ENCODE assay signal across 8 mouse cellular contexts in the genomic region with DNA sequence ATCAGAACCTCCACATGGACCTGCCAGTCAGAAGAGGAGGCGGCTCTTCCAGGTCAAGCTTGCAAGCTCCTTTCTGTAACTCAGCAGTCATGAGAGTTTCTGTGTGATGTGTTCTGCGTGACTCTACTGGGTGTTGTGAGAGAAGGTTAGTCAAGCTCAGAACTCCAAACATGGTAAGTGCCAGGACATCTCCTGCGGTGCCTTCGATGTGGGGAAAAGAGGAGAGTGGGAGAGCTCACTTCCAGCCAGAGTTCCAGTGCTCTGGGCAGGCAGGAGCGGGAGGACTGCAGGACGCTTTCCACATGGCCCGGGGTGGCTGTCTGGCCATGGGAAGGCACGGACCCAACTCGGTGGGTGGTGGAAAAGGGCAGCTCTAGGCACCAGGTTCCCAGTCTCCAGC. TPM values are rescaled to one million over a fixed set of nuclear protein-coding genes. Genes with fewer than 3 reads are reported as not detected.
A peak's percentile ranks its signal among the peaks of the same experiment; 100 is the strongest.
DNase-seq lines count a peak whose midpoint lies in the region; ATAC-seq and TF ChIP-seq lines count a peak whose summit lies in the region.
"Not testable (repeated sequence)": the region's sequence is repeated elsewhere in the genome, so short reads cannot be mapped to it uniquely, and the experiment has no call there.

Gene Zfp970 (plus strand): TSS at position 58 of the 400 bp plus-strand sequence.

- 6% methylated on average over 6 of the region's 9 CpGs for whole genome bisulfite sequencing in embryonic facial prominence, embryonic 15.5 days
- WGBS in heart, adult 2 months: 4% methylated on average over 8 of the region's 9 CpGs
- WGBS in intestine, embryonic 14.5 days: 4% methylated on average over 7 of the region's 9 CpGs

- peak within 1 kb of the TSS; percentile 47 for H3K4me3 ChIP-seq in embryonic facial prominence, embryonic 15.5 days (replicated peaks)
- peak within 1 kb of the TSS; percentile 63 for H3K4me3 ChIP-seq in heart, adult 2 months
- H3K4me3 ChIP-seq in intestine, embryonic 14.5 days (ENCODE audit: low read depth, low read length): peak within 1 kb of the TSS; percentile 33

- H3K4me1 ChIP-seq in embryonic facial prominence, embryonic 15.5 days; heart, adult 2 months (ENCODE audit: control insufficient read depth, insufficient read depth, low read length); intestine, embryonic 14.5 days (replicated peaks; ENCODE audit: control insufficient read depth, insufficient read depth, low read length): not testable (repeated sequence)

- not testable (repeated sequence) for H3K79me2 ChIP-seq in heart, adult 2 months (replicated peaks; ENCODE audit: control insufficient read depth, insufficient read depth, low read length)

- not testable (repeated sequence) for H3K27me3 ChIP-seq in embryonic facial prominence, embryonic 15.5 days; heart, adult 2 months (ENCODE audit: control insufficient read depth, insufficient read depth, low read length); intestine, embryonic 14.5 days (replicated peaks; ENCODE audit: control insufficient read depth, insufficient read depth, low read length)

- not testable (repeated sequence) for H3K9ac ChIP-seq in embryonic facial prominence, embryonic 15.5 days; intestine, embryonic 14.5 days (ENCODE audit: low read length)
- peak within 1 kb of the TSS; percentile 76 for H3K9ac ChIP-seq in heart, adult 2 months (ENCODE audit: low read depth, low read length)

- not testable (repeated sequence) for H3K36me3 ChIP-seq in embryonic facial prominence, embryonic 15.5 days; heart, adult 2 months (ENCODE audit: control insufficient read depth, insufficient read depth, low read length); intestine, embryonic 14.5 days (ENCODE audit: control insufficient read depth, insufficient read depth, low read length)

- not testable (repeated sequence) for ATAC-seq in embryonic facial prominence, embryonic 15.5 days (ENCODE audit: insufficient number of reproducible peaks, low FRiP score, low TSS enrichment, low read depth); intestine, embryonic 14.5 days (replicated peaks; ENCODE audit: low FRiP score, low TSS enrichment, low read depth)

- not testable (repeated sequence) for TF ChIP-seq POLR2A in brain, embryonic 14.5 days (IDR thresholded peaks at IDR 0.05; ENCODE audit: borderline replicate concordance, extremely low read depth, insufficient read depth, insufficient read length, poor library complexity, severe bottlenecking); heart, adult 2 months (IDR thresholded peaks at IDR 0.05; ENCODE audit: insufficient read depth, low read depth, low read length)

- DNase-seq in CD4-positive, CD25-positive, alpha-beta regulatory T cell, adult 2 months (ENCODE audit: low read depth, low spot score): peak; percentile 0
- peak; percentile 11 for DNase-seq in brain, embryonic 14.5 days (ENCODE audit: low read depth)
- peak; percentile 67 to 68 for DNase-seq in heart, adult 2 months
- peak; percentile 52 for DNase-seq in intestine, embryonic 14.5 days (ENCODE audit: low spot score)
- DNase-seq in left cerebral cortex, adult 8-10 months (ENCODE audit: low spot score in 2 of 2): not testable (repeated sequence)
- peak; percentile 22 for DNase-seq in lung, postnatal 10 days
- DNase-seq in right cerebral cortex, adult 18-20 months: peak; percentile 18

- intact Hi-C loops in heart, adult 2 months (cut with DNase I): not testable (repeated sequence)

- H3K4me2 ChIP-seq in embryonic facial prominence, embryonic 15.5 days (replicated peaks): peak within 1 kb of the TSS; percentile 43
- peak within 1 kb of the TSS; percentile 40 for H3K4me2 ChIP-seq in intestine, embryonic 14.5 days (ENCODE audit: low read length)

- TF ChIP-seq EP300 in heart, adult 2 months (IDR thresholded peaks at IDR 0.05; ENCODE audit: insufficient read depth, low read depth, low read length): not testable (repeated sequence)

- not testable (repeated sequence) for TF ChIP-seq CTCF in brain, embryonic 14.5 days (IDR thresholded peaks at IDR 0.05; ENCODE audit: borderline replicate concordance, extremely low read depth, insufficient read depth, insufficient read length); heart, adult 2 months (IDR thresholded peaks at IDR 0.05)

- H3K9me3 ChIP-seq in embryonic facial prominence, embryonic 15.5 days (replicated peaks); intestine, embryonic 14.5 days (ENCODE audit: control insufficient read depth, low read length): not testable (repeated sequence)

- H3K27ac ChIP-seq in embryonic facial prominence, embryonic 15.5 days (replicated peaks); intestine, embryonic 14.5 days (ENCODE audit: low read depth): not testable (repeated sequence)
- H3K27ac ChIP-seq in heart, adult 2 months: peak within 1 kb of the TSS; percentile 72

RNA-seq across cellular contexts. Expression of gene Zfp970, which starts in this region (rescaled TPM):
- polyA plus RNA-seq in brain, embryonic 14.5 days (2012; rRNA removed): 8.6 and 8.8 TPM in 2 replicates
- polyA plus RNA-seq in embryonic facial prominence, embryonic 15.5 days (2015; fragmentation: Nextera tagmentation; extraction: Ambion mirVana): 11.1 and 11.8 TPM in 2 replicates
- 100 to 1,000 TPM; 531 to 741 TPM for total RNA-seq in heart, adult 2 months (2021)
- 13.3 and 48.9 TPM in 2 replicates for polyA plus RNA-seq in heart, adult 2 months (2012; rRNA removed)
- polyA plus RNA-seq in intestine, embryonic 14.5 days (2014; fragmentation: Nextera tagmentation; extraction: Ambion mirVana): 15.4 and 16.6 TPM in 2 replicates
- 10 to 100 TPM; 36.5 to 46.5 (median 40.8) TPM for total RNA-seq in left cerebral cortex, adult 8-10 months (2022)

Comparison
In these comparisons a context has a peak if more than half of its experiments do, and no peak if none do; other contexts are left out.
1. RNA of gene Zfp970 (total RNA-seq): 531 to 741 TPM in heart, adult 2 months; 36.5 to 46.5 TPM in left cerebral cortex, adult 8-10 months; every median in the first group is over 10 times any median in the second.
2. Peak in every context shown above with its lines, with median percentiles within 50 percentile points of each other: H3K4me3 ChIP-seq.